Mouse (Mus musculus) heart, embryonic 12.5 days (tissue): ENCODE measurements around the gene Tmem51. TPM values are rescaled to one million over a fixed set of nuclear protein-coding genes. Genes with fewer than 3 reads are reported as not detected.
A peak's percentile ranks its signal among the peaks of the same experiment; 100 is the strongest.

Experiments
- ATAC-seq: fragments of 200-750 bp; cut with Nextera tagmentation; 2 replicates; pipeline ENCODE4 v1.8.0; 2017; ENCODE audit warnings: moderate TSS enrichment, moderate library complexity; ENCODE audit not compliant: insufficient number of reproducible peaks, low FRiP score
- H3K27ac ChIP-seq: fragments of 300-500 bp; sonication (generic); 2 replicates; pipeline ENCODE4 v1.5.1; 2016; ENCODE audit warnings: mild to moderate bottlenecking, moderate library complexity; ENCODE audit not compliant: poor library complexity, severe bottlenecking
- H3K27me3 ChIP-seq: fragments of 300-500 bp; sonication (generic); replicated peaks from 2 replicates; pipeline ENCODE4 v1.6.1; 2016; ENCODE audit warnings: mild to moderate bottlenecking, moderate library complexity
- H3K36me3 ChIP-seq: fragments of 300-500 bp; sonication (generic); 2 replicates; pipeline ENCODE4 v1.6.1; 2016; ENCODE audit warnings: mild to moderate bottlenecking, moderate library complexity
- H3K4me1 ChIP-seq: fragments of 300-500 bp; sonication (generic); replicated peaks from 2 replicates; pipeline ENCODE4 v1.6.1; 2016; ENCODE audit warnings: mild to moderate bottlenecking
- H3K4me2 ChIP-seq: fragments of 300-500 bp; sonication (generic); 2 replicates; pipeline ENCODE4 v1.6.1; 2016; ENCODE audit warnings: mild to moderate bottlenecking, moderate library complexity
- H3K4me3 ChIP-seq: fragments of 300-500 bp; sonication (generic); 2 replicates; pipeline ENCODE4 v1.5.1; 2016; ENCODE audit warnings: mild to moderate bottlenecking
- H3K9ac ChIP-seq: fragments of 300-500 bp; sonication (generic); 2 replicates; pipeline ENCODE4 v1.6.1; 2016; ENCODE audit warnings: mild to moderate bottlenecking, moderate library complexity
- H3K9me3 ChIP-seq: fragments of 300-500 bp; sonication (generic); replicated peaks from 2 replicates; pipeline ENCODE4 v1.6.1; 2016; ENCODE audit warnings: mild to moderate bottlenecking, moderate library complexity
- WGBS: fragments of 180-500 bp; shearing (Covaris S2); methylation state at CpG from one replicate; pipeline ENCODE4 v1.1.7; 2016; 5-methylcytosine and 5-hydroxymethylcytosine counted together
- polyA plus RNA-seq: library from polyadenylated mRNA; unstranded; fragments of >200 nt; fragmentation: Nextera tagmentation; extraction: Ambion mirVana; gene quantifications from 2 replicates; pipeline ENCODE4 v1.2.1, GENCODE M21; 2016

The Tmem51 gene
- polyA plus RNA-seq, 1 experiment from 2014 or later: 28.3 TPM

DNA sequence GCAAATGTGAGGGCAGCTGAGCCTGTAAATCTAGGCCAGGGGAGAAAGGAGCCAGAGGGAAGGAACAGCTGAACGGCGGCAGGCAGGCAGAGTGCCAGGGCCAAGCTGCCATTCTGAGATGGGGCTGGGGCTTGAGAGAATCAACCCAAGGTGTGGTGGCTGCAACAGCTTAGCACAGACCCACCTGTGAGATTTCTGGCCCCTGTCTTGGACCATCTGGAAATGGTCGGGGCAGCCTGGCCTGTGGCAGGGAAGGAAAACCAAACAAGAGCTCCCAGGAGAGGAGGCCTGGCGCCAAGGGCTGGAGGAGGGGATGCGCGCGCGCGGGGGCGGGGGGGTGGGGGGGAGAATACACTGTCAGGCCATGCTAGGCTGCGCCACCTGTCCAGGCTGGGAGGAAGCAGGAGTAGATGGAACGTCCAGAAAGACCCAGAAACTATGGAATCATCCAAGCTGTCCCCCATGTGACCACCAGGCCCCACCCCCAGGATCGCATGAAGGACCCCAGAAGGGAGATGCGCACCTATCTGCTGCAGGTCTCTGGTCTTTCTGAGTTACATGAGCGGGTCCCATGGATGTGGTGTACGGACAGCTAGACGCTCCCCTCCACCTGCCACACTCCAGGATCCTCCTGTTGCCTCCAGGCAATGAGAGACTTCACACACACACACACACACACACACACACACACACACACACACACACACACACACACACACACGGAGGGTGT lies 3.0 kb downstream of the Tmem51 start:
- no peak for ATAC-seq
- Histone ChIP-seq H3K27me3 (0 out of 2 replicates have a peak, but pooled peaks cover 4% of the 10 kb centered on the region), H3K36me3 (no peaks in the 10 kb centered on the region), H3K4me1 (peaks cover 62% of the 10 kb centered on the region), H3K9ac (peak overlapping the region; percentile 21; the same call in 1 of the 2 replicates), H3K4me3 (no peak overlapping the region), H3K9me3 (no peaks in the 10 kb centered on the region), H3K4me2 (peak overlapping the region; percentile 20; the same call in 1 of the 2 replicates), H3K27ac (peak overlapping the region; percentile 13; the same call in 1 of the 2 replicates)
- WGBS: 66% methylated on average over 17 of the region's 18 CpGs

DNA sequence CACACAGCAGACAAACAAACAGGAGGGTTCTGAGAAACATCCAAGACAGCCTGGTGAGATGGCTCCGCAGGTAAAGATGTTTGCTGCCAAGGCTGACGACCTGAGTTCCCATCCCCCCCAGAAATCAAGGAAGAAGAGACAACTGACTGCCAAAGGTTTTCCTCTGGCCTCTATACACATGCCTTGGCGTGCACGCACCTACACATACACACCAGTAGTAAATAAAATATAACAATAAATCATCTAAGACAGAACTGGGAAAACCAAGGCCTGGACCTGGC lies 3.7 kb downstream of the Tmem51 start:
- H3K9ac ChIP-seq: no peak overlapping the region
- H3K4me2 ChIP-seq: no peak overlapping the region

DNA sequence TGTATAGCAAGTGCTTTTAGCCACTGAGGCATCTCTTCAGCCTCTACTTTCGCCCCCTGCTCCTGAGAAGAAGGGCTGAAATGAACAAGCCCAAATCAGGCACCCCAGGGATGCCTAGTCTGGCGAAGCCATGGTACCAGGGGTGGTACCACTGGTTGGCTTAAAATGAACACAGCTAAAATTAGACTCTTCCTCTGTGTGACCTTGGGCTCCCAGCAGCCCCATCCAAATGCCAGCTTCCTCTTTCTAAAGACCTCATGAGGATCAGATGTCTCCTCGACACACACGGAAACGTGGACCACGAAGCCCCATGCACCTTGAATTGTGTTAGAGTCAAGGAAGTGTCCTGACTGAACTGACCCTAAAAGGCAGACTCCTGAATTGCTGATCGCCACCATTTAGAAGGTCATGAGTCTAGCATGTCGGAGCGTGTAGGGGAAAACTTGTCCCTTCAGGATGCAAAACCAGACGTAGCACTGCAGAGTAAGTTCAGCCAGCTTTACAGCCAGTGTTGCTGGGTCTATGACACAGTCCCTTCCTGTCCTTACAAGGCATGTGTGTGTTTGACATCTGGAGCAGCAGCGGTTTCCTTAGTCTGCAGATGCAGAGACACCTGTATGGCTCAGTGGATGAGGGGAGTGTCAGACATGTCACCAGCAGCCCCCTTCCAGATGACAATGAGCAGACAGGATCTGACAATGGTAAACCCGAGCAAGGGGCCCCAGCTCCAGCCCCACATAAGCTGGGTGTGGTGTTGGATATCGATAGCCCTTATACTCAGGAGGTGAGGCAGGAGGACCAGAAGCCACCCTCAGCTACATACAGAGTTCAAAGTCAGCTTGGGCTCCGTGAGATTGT lies 4.2 kb downstream of the Tmem51 start:
- H3K4me3 ChIP-seq: no peak overlapping the region
- H3K36me3 ChIP-seq: no peaks in the 10 kb centered on the region
- H3K4me1 ChIP-seq: peaks cover 64% of the 10 kb centered on the region
- H3K27ac ChIP-seq: peak overlapping the region; percentile 43
- H3K9ac ChIP-seq: no peak overlapping the region
- H3K4me2 ChIP-seq: no peak overlapping the region
- 58% methylated on average over 14 of the region's 14 CpGs for WGBS
- ATAC-seq: no peak
- no peaks in the 10 kb centered on the region for H3K27me3 ChIP-seq
- no peaks in the 10 kb centered on the region for H3K9me3 ChIP-seq

More for the DNA sequence above, 3.7 kb downstream of the Tmem51 start:
- 0 out of 2 replicates have a peak overlapping the region, but pooled peaks have one; percentile 43 for H3K27ac ChIP-seq
- no peaks in the 10 kb centered on the region for H3K9me3 ChIP-seq
- 75% methylated on average over 4 of the region's 4 CpGs for WGBS
- H3K4me1 ChIP-seq: peaks cover 63% of the 10 kb centered on the region
- no peaks in the 10 kb centered on the region for H3K36me3 ChIP-seq
- no peak overlapping the region for H3K4me3 ChIP-seq
- ATAC-seq: no peak
- no peaks in the 10 kb centered on the region for H3K27me3 ChIP-seq

DNA sequence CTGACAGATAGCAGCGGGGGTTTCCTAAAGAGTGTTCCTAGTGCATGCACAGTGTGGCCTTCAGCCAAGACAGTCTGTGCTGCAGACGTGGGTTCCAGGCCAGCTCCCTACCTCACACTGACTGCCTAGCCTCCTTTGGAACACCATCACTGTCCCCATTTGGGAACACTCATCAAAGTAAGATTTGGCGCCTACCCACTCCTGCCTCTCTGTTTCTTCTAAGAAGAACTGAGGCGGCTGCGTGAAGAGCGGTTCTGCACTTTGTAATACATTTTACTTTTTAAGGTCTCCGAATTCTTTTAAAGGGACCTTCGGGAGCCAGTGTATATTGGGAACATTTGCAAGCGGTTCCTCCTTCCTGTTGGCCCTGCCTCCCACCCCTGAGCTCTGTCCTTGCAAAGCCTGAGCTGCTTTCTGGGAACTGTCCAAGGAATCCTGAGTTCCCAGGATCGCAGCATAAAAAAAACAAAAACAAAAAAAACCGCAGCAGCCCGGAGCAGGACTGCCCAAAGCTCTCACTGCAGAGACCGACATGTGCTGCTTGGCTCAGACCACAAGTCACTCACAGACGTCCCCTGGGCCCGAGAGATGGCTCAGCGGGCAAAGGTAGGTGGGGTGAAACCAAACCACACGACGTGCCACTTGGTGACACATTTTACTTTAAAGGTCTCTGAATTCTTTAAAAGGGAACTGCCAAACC lies 6.4 kb downstream of the Tmem51 start:
- Histone ChIP-seq H3K9me3 (no peaks in the 10 kb centered on the region), H3K4me1 (peaks cover 65% of the 10 kb centered on the region), H3K4me2 (peak overlapping the region; percentile 44; the same call in 1 of the 2 replicates), H3K27ac (peak overlapping the region; percentile 3; the same call in 1 of the 2 replicates), H3K9ac (no peak overlapping the region), H3K36me3 (no peaks in the 10 kb centered on the region), H3K27me3 (no peaks in the 10 kb centered on the region), H3K4me3 (no peak overlapping the region)
- ATAC-seq: no peak
- 27% methylated on average over 18 of the region's 18 CpGs for WGBS

DNA sequence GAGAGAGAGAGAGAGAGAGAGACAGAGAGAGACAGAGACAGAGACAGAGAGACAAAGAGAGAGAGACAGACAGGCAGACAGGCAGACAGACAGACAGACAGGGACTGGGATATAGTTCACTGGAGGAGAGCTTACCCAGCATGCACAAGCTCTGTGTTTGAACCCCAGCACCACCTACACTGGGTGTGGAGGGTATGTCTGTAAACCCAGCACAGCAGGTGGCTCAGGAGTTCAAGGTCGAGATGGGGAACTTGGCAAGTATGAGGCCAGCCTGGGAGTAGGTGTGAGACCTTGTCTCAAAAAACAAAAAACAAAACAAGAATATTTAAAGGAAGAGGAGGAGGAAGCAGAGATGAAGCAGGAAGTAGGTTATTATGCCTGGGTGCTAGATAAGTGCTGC lies 7.2 kb downstream of the Tmem51 start:
- no peak for ATAC-seq
- Histone ChIP-seq H3K4me3 (no peak overlapping the region), H3K9me3 (no peaks in the 10 kb centered on the region), H3K9ac (no peak overlapping the region), H3K36me3 (no peaks in the 10 kb centered on the region), H3K4me2 (no peak overlapping the region), H3K4me1 (peaks cover 59% of the 10 kb centered on the region), H3K27me3 (no peaks in the 10 kb centered on the region), H3K27ac (no peak overlapping the region)
- WGBS: 50% methylated on average over 1 of the region's 1 CpGs

DNA sequence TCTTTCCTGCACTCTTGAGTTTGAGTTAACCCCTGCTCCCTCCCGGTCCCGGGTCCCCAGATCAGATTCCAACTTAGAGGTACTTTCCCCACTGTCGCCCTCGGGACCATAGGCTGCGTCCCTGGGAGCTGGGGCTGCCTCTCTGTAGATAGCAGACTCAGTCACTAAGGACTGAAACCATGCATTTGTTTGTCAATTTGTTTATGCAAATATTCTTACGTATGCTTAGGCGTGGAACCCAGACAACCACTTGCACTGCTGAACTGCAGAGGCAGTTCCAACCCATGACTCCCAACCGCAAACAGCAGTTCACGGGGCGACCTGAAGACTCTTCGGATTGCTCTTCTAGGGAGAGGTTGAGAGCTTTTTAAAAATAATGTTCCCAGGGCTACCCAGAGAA lies 8.2 kb downstream of the Tmem51 start:
- Histone ChIP-seq H3K27me3 (no peaks in the 10 kb centered on the region), H3K36me3 (no peaks in the 10 kb centered on the region), H3K9me3 (no peaks in the 10 kb centered on the region), H3K27ac (no peak overlapping the region), H3K4me1 (peaks cover 59% of the 10 kb centered on the region), H3K9ac (no peak overlapping the region), H3K4me2 (no peak overlapping the region), H3K4me3 (no peak overlapping the region)
- WGBS: 79% methylated on average over 11 of the region's 11 CpGs
- no peak for ATAC-seq

DNA sequence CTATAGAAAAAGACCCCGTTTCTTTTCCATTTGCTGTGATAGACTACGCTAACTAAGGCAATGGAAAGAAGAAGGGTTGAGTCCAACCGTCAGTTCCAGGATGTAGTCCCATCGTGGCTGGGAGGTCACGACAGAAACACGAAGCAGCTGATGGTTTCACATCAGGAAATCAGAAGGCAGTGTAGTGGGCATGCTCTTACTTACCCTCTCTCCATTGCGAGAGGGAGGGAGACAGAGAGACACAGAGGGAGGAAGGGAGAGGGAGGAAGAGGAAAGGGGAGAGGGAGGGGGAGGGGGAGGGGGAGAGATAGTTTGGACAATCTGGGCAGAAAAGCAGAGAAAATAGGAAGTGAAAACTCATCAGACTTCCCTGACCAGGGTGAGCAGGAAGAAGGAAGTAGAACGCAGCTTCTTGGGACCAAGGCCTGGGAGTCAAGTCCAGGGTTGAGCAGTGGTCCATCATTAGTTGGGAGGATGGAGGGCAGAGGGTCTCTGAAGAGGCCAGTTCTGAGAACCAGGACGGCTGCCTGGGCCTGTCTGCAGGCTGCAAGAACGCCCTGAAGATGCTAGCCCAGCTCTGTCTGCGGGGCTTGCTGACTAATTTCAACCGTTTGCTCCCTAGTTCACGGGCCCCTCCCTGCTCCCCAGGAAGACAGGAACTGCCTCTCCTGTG lies 9.9 kb downstream of the Tmem51 start:
- Histone ChIP-seq H3K27me3 (no peaks in the 10 kb centered on the region), H3K4me3 (no peak overlapping the region), H3K36me3 (no peaks in the 10 kb centered on the region), H3K9me3 (no peaks in the 10 kb centered on the region), H3K4me2 (no peak overlapping the region), H3K4me1 (peaks cover 56% of the 10 kb centered on the region), H3K27ac (no peak overlapping the region), H3K9ac (no peak overlapping the region)
- 51% methylated on average over 13 of the region's 13 CpGs for whole genome bisulfite sequencing
- ATAC-seq: no peak

DNA sequence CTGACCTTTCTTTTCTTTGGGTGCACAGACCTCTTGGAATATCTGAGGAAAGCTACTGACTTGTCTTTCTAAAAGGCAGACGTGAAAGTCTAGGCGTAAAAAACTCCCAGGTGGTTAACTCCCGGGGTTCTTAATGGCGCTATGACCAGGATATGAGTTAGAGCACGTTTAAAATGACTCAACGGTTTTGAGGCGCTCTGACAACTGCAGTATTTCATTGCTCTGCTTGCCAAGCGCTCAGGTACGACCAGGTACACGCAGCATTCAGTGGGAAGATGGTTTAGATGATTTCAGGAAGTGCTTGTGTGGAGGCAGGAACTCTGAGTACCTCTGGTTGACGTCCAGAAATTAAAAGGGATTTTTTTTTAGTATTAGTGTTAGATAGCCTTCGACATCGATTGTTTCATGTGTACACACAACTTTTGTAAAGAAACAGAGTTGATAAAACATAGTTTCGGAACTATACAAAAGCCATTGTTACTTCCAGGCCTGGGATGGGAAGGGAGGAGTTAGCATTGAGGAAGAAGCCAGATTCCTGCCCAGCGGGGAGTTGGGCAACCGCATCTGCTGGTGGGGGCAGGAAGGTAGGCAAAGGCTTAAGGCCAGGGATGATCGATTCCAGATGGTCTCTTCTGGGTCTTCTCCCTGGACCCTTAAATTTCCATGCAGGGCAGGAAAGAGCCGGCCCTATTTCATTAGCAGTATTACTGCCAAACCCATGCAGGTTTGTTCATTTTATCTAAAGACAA lies 12.7 kb downstream of the Tmem51 start:
- H3K9ac ChIP-seq: no peak overlapping the region
- peaks cover 4% of the 10 kb centered on the region; the same call in 1 of the 2 replicates for H3K36me3 ChIP-seq
- no peaks in the 10 kb centered on the region for H3K27me3 ChIP-seq
- H3K4me2 ChIP-seq: no peak overlapping the region
- H3K9me3 ChIP-seq: no peaks in the 10 kb centered on the region
- ATAC-seq: no peak
- no peak overlapping the region for H3K27ac ChIP-seq
- H3K4me1 ChIP-seq: peaks cover 47% of the 10 kb centered on the region
- H3K4me3 ChIP-seq: no peak overlapping the region
- WGBS: 25% methylated on average over 18 of the region's 18 CpGs

DNA sequence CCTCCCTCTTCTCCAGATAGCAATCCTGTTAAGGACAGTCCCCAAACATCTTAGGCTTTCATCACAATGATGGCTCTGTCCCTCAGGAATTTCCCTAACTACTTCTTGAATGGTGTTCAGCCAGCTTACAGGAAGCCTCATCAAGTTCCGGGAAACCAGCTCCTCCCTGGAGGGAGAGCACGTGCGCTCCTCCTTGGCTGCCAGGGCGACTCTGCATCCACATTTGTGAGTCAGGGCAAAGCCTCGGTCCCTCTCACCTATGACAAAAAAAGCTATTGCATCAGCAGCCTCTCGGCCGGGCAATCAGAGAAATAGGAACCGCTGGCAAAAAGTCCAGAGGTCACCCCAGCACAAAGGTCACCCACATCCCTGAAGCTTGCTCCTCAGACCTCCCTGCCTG lies 13.3 kb downstream of the Tmem51 start:
- Histone ChIP-seq H3K9ac (no peak overlapping the region), H3K4me1 (peaks cover 53% of the 10 kb centered on the region), H3K36me3 (peaks cover 4% of the 10 kb centered on the region; the same call in 1 of the 2 replicates), H3K9me3 (no peaks in the 10 kb centered on the region), H3K4me2 (no peak overlapping the region), H3K4me3 (no peak overlapping the region), H3K27ac (no peak overlapping the region), H3K27me3 (no peaks in the 10 kb centered on the region)
- 20% methylated on average over 8 of the region's 8 CpGs for WGBS
- ATAC-seq: no peak
